Mouse (Mus musculus) testis, adult 2 months (tissue): ENCODE measurements around the gene Sh3kbp1.

Experiments used
- CTCF ChIP-seq: fragments of 200-500 bp; IDR thresholded peaks from 2 replicates; pipeline ENCODE4 v1.5.1; 2012; ENCODE audit warnings: low read depth, mild to moderate bottlenecking, inconsistent platforms, low read length, moderate library complexity; ENCODE audit not compliant: control insufficient read depth, insufficient read depth, insufficient replicate concordance
- POLR2A ChIP-seq: fragments of 200-500 bp; IDR thresholded peaks from 2 replicates; pipeline ENCODE4 v1.6.1; 2012; ENCODE audit warnings: low read depth, mild to moderate bottlenecking, inconsistent platforms, low read length, moderate library complexity; ENCODE audit not compliant: control insufficient read depth

- TF ChIP-seq CTCF: no peak
- no peak for TF ChIP-seq POLR2A
These were observed 240.6 kb downstream of the Sh3kbp1 start for GRCm38 (mm10) chrX:159867660-159868059.
